10 mouse cellular contexts compared by ENCODE assay signal in genomic region chr5:31034669-31035068, GRCm38 (mm10).
"Had no signal": no experiment of that assay in that cellular context is flagged by ENCODE, and none has a peak within 500 bp of the region (broad histone marks: within the 10 kb centered on the region; RNA-seq: fewer than 3 reads in every experiment).

No protein-coding gene starts in this region.

- DNase-seq: liver, postnatal 0 days; lung, adult 2 months; lung, postnatal 14 days; lung, postnatal 36 days; right cerebral cortex, postnatal 25 days; right cerebral cortex, postnatal 4 days; spleen, adult 18-20 months; thymus, adult 18-20 months; thymus, postnatal 25 days; thymus, postnatal 4 days had no signal
